Mouse (Mus musculus) G1E (cell line): ENCODE measurements around the gene Sesn3.

Experiments
- CTCF ChIP-seq: IDR thresholded peaks from 2 replicates; pipeline ENCODE4 v1.5.1; 2012; ENCODE audit warnings: low read depth, low read length, inconsistent platforms, mixed read lengths
- GATA1 ChIP-seq: IDR thresholded peaks from 2 replicates; pipeline ENCODE4 v1.6.1; 2012; ENCODE audit warnings: borderline replicate concordance, low read length, inconsistent platforms, mixed read lengths
- POLR2AphosphoS5 ChIP-seq: IDR thresholded peaks from 2 replicates; pipeline ENCODE4 v1.6.1; 2012; ENCODE audit warnings: low read depth, low read length, inconsistent platforms; ENCODE audit not compliant: insufficient replicate concordance
- TAL1 ChIP-seq: conservative IDR thresholded peaks from 2 replicates; pipeline ENCODE4 v1.6.1; 2012; ENCODE audit warnings: low read depth, low read length, inconsistent platforms, mixed read lengths

DNA sequence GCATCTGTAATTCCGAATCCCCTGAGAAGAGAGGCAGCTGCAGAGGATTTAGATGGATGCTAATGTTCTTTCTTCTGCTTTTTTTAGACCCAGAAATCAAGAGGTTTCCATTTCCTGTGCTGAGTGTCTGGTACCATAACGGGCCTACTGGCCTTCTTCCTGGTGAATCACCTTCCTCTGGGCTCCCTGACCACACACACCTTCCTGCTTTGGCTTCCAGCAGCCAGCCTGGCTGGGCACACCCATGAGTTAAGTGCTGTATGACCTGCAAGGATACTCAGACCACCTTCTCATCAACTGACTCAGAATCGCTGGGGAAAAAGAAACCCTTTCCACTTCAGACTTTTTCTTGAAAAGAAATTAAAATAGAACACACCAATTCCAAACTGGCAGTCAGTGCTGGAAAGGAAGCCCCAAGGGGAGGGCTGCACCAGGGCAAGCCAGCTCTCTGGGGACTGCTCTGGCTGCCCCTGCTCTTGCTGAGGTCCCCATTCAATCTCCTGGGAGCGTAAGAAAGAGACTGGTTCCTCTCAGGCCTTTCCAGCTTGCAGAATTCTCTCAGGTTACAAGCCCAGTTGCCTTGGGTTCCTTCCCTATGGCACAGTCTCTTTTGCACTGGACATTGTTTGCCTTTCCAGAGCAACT is 90.7 kb downstream of the Sesn3 start:
- TF ChIP-seq CTCF (no peak), GATA1 (no peak), POLR2AphosphoS5 (no peak), TAL1 (no peak)
